Mouse (Mus musculus) embryonic facial prominence, embryonic 11.5 days (tissue): ENCODE results near the gene Hsf4. TPM values are rescaled to one million over a fixed set of nuclear protein-coding genes. Genes with fewer than 3 reads are reported as not detected.
A peak's percentile ranks its signal among the peaks of the same experiment; 100 is the strongest.
"Not testable (repeated sequence)": the region's sequence is repeated elsewhere in the genome, so short reads cannot be mapped to it uniquely, and the experiment has no call there.

Experiments
- ATAC-seq: fragments of 200-750 bp; cut with Nextera tagmentation; replicated peaks from 2 replicates; pipeline ENCODE4 v1.8.0; 2017; ENCODE audit warnings: low read depth; ENCODE audit not compliant: insufficient number of reproducible peaks, low FRiP score, low TSS enrichment
- DNase-seq: peaks from one replicate; pipeline ENCODE4 v3.0.0-alpha.2; 2015; ENCODE audit warnings: low spot score
- H3K27ac ChIP-seq: fragments of 300-500 bp; sonication (generic); replicated peaks from 2 replicates; pipeline ENCODE4 v1.5.1; 2014; ENCODE audit warnings: mild to moderate bottlenecking, low read depth, low read length, control low read depth
- H3K27me3 ChIP-seq: fragments of 300-500 bp; sonication (generic); 2 replicates; pipeline ENCODE4 v1.6.1; 2014; ENCODE audit warnings: mild to moderate bottlenecking, low read length, moderate library complexity, mixed read lengths; ENCODE audit not compliant: control insufficient read depth, insufficient read depth
- H3K36me3 ChIP-seq: fragments of 300-500 bp; sonication (generic); replicated peaks from 2 replicates; pipeline ENCODE4 v1.6.1; 2014; ENCODE audit warnings: low read depth, mild to moderate bottlenecking, low read length, moderate library complexity, mixed read lengths; ENCODE audit not compliant: control insufficient read depth, insufficient read depth
- H3K4me1 ChIP-seq: fragments of 300-500 bp; sonication (generic); 2 replicates; pipeline ENCODE4 v1.6.1; 2014; ENCODE audit warnings: low read length, mixed read lengths; ENCODE audit not compliant: control insufficient read depth, insufficient read depth
- H3K4me2 ChIP-seq: fragments of 300-500 bp; sonication (generic); 2 replicates; pipeline ENCODE4 v1.6.1; 2014; ENCODE audit warnings: low read depth, mild to moderate bottlenecking, control low read depth, low read length, moderate library complexity
- H3K4me3 ChIP-seq: fragments of 300-500 bp; sonication (generic); 2 replicates; pipeline ENCODE4 v1.5.1; 2014; ENCODE audit warnings: low read depth, low read length, control low read depth
- H3K9ac ChIP-seq: fragments of 300-500 bp; sonication (generic); replicated peaks from 2 replicates; pipeline ENCODE4 v1.6.1; 2014; ENCODE audit warnings: mild to moderate bottlenecking, control low read depth, low read length
- H3K9me3 ChIP-seq: fragments of 300-500 bp; sonication (generic); replicated peaks from 2 replicates; pipeline ENCODE4 v1.6.1; 2016; ENCODE audit warnings: mild to moderate bottlenecking, low read length, inconsistent platforms, mixed read lengths; ENCODE audit not compliant: control insufficient read depth
- WGBS: fragments of 180-500 bp; shearing (Covaris S2); extraction: QIAGEN DNeasy Blood & Tissue Kit; methylation state at CpG from one replicate; pipeline ENCODE4 v1.1.7; 2014; 5-methylcytosine and 5-hydroxymethylcytosine counted together
- polyA plus RNA-seq: library from polyadenylated mRNA; unstranded; fragments of >200 nt; fragmentation: Nextera tagmentation; extraction: Ambion mirVana; gene quantifications from 2 replicates; pipeline ENCODE4 v1.2.1, GENCODE M21; 2014

Gene Hsf4
- 0.13 TPM in 1 of 2 replicates, not detected in the other for polyA plus RNA-seq

DNA sequence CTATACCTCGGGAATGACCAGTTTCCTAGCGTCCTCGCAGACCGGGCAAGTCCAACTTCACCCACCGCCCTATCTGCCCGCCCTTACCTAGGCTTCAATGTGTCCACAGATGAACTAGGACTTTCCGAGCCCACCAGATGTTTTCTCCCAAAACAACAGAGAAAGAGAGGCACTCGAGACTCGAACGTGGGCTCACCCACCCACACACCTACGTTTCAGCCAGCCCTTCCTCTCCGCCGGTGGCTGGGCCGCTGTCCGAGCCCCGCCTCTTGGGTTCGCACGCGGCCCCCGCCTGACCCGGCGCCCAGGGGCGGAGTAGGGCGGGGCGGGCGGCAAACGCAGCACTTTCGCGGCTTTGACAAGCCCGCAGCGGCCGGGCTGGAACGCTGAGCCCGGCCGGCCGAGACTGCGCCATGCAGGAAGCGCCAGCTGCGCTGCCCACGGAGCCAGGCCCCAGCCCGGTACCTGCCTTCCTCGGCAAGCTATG, at the start of gene Hsf4:
Gene Hsf4, plus strand, starts transcription at position 341 of the 487 bp plus-strand sequence.
- no peak within 1 kb of the TSS for H3K27ac ChIP-seq
- under 1% methylated on average over 41 of the region's 42 CpGs for WGBS
- H3K4me3 ChIP-seq, result peak within 1 kb of the TSS; percentile 41
- no peak for DNase-seq
- peaks cover 83% of the 10 kb centered on the region for H3K27me3 ChIP-seq
- no peak for ATAC-seq
- peaks cover 2% of the 10 kb centered on the region; the same call in 1 of the 2 replicates for H3K4me1 ChIP-seq
- no peaks in the 10 kb centered on the region for H3K9me3 ChIP-seq
- H3K4me2 ChIP-seq, result peak within 1 kb of the TSS; percentile 72
- H3K9ac ChIP-seq, result peak within 1 kb of the TSS; percentile 37
- no peaks in the 10 kb centered on the region for H3K36me3 ChIP-seq

GRCm38 (mm10) chr8:105223850-105224249, 45.8 kb upstream of the Hsf4 start:
- WGBS, result 79% methylated on average over 7 of the region's 7 CpGs
- DNase-seq (no peak), ATAC-seq (no peak)
- no peak overlapping the region for H3K9ac ChIP-seq
- H3K9me3 ChIP-seq, result no peaks in the 10 kb centered on the region
- H3K27me3 ChIP-seq, result no peaks in the 10 kb centered on the region
- no peak overlapping the region for H3K27ac ChIP-seq
- H3K4me3 ChIP-seq, result no peak overlapping the region
- H3K36me3 ChIP-seq, result no peaks in the 10 kb centered on the region
- no peak overlapping the region for H3K4me2 ChIP-seq
- 0 out of 2 replicates have a peak, but pooled peaks cover 4% of the 10 kb centered on the region for H3K4me1 ChIP-seq

DNA sequence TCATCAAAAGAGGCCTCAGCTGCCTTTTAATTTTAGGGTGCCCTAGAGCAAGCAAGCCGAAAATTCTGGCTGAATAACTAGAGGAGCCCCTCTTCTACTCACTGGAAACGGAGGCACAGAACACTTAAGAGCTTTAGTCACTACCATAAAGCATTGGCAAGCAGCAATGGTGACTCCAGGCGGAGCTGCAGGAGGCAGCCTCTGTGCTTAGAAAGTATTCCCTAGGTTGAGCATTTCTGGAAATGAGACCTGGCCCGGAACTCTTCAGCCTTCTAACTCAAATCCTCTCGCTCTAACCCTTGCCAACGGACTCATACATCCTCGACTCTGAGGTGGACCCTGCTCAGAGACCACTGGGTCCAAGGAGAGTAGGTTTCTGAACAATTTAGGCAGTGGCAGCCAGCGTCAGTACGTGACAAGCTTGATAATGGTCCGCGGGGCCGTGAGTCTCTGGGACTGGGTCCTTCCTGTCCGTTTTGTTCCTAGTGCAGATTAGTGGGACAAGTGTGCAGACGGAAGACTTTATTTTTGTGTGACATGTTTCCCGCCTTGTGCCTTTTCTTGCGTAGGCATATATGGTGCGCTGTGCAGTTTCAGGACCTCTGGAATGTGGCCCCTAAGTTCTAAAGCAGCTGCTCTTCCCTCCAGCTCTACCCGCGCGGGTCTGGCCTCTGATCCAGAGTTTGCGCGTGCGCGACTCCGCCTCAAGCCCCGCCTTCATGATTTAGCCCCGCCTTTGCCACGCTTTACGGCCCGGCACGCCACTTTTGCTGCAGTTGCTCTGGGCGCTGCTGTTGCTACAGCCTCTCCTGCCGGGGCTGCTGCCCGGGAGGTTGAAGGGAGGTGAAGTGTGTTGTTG, 45.0 kb upstream of the Hsf4 start, which contains the start of gene D230025D16Rik:
Gene D230025D16Rik, plus strand, starts transcription at position 733 of the 859 bp plus-strand sequence.
- Histone ChIP-seq H3K9me3 (no peaks in the 10 kb centered on the region), H3K36me3 (no peaks in the 10 kb centered on the region), H3K27me3 (no peaks in the 10 kb centered on the region), H3K4me2 (peak within 1 kb of the TSS; percentile 57), H3K9ac (peak within 1 kb of the TSS; percentile 73), H3K27ac (0 out of 2 replicates have a peak within 1 kb of the TSS, but pooled peaks have one; percentile 32), H3K4me3 (peak within 1 kb of the TSS; percentile 87), H3K4me1 (0 out of 2 replicates have a peak, but pooled peaks cover 4% of the 10 kb centered on the region)
- ATAC-seq (peak; percentile 95), DNase-seq (peak; percentile 97)
- WGBS, result 3% methylated on average over 34 of the region's 34 CpGs

GRCm38 (mm10) chr8:105225272-105225593, 44.4 kb upstream of the Hsf4 start:
- no peaks in the 10 kb centered on the region for H3K36me3 ChIP-seq
- WGBS, result 0% methylated on average over 27 of the region's 27 CpGs
- 0 out of 2 replicates have a peak overlapping the region, but pooled peaks have one; percentile 32 for H3K27ac ChIP-seq
- H3K4me2 ChIP-seq, result peak overlapping the region; percentile 57
- no peak for DNase-seq
- H3K4me3 ChIP-seq, result peak overlapping the region; percentile 87
- H3K9ac ChIP-seq, result peak overlapping the region; percentile 73
- H3K27me3 ChIP-seq, result no peaks in the 10 kb centered on the region
- no peaks in the 10 kb centered on the region for H3K9me3 ChIP-seq
- 0 out of 2 replicates have a peak, but pooled peaks cover 4% of the 10 kb centered on the region for H3K4me1 ChIP-seq
- ATAC-seq, result no peak

DNA sequence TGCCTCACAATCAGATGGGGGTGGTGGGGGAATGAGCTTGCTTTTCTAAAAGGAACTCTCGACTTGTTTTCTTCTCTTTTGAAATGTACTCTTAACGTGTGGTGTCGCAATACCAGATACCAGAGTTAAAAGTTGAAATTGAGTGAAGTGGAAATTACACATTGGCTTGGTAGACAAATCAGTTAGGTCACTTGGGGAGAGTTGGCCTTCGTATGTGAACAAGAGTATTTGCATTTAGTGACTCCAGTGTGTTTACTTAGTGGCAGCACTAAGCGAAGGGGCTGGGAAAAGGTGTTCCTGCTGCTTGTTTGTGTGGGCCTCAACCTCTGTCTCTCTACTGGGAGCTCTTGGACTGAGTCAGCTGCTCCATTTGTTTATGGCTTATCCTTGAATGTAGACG, 43.7 kb upstream of the Hsf4 start:
- no peak for ATAC-seq

GRCm38 (mm10) chr8:105231503-105232320, 37.9 kb upstream of the Hsf4 start:
- Histone ChIP-seq H3K27me3 (no peaks in the 10 kb centered on the region), H3K9ac (no peak overlapping the region), H3K4me2 (no peak overlapping the region), H3K4me3 (no peak overlapping the region), H3K36me3 (no peaks in the 10 kb centered on the region), H3K27ac (no peak overlapping the region), H3K9me3 (no peaks in the 10 kb centered on the region), H3K4me1 (no peaks in the 10 kb centered on the region)
- WGBS, result 80% methylated on average over 12 of the region's 12 CpGs
- no peak for DNase-seq
- ATAC-seq, result no peak

More for the DNA sequence above, 43.7 kb upstream of the Hsf4 start:
- Histone ChIP-seq H3K27ac (no peak overlapping the region), H3K4me1 (0 out of 2 replicates have a peak, but pooled peaks cover 4% of the 10 kb centered on the region), H3K36me3 (no peaks in the 10 kb centered on the region), H3K27me3 (no peaks in the 10 kb centered on the region), H3K4me3 (peak overlapping the region; percentile 87), H3K4me2 (peak overlapping the region; percentile 57), H3K9me3 (no peaks in the 10 kb centered on the region), H3K9ac (peak overlapping the region; percentile 73)
- DNase-seq, result no peak
- 27% methylated on average over 6 of the region's 6 CpGs for WGBS

GRCm38 (mm10) chr8:105232321-105232693, 37.3 kb upstream of the Hsf4 start:
- not testable (repeated sequence) for H3K27ac ChIP-seq, H3K4me2 ChIP-seq, H3K27me3 ChIP-seq, H3K4me1 ChIP-seq, H3K36me3 ChIP-seq, ATAC-seq, H3K4me3 ChIP-seq, DNase-seq, H3K9ac ChIP-seq, H3K9me3 ChIP-seq
- 87% methylated on average over 4 of the region's 4 CpGs for WGBS
